Mouse (Mus musculus): ENCODE measurements at regions not wholly inside any gene's neighbourhood (a gene's known extent, or its start where the extent isn't known, plus 50 kb on each side); places are given as distances from the start of the nearest gene placed in this dataset.

DNA sequence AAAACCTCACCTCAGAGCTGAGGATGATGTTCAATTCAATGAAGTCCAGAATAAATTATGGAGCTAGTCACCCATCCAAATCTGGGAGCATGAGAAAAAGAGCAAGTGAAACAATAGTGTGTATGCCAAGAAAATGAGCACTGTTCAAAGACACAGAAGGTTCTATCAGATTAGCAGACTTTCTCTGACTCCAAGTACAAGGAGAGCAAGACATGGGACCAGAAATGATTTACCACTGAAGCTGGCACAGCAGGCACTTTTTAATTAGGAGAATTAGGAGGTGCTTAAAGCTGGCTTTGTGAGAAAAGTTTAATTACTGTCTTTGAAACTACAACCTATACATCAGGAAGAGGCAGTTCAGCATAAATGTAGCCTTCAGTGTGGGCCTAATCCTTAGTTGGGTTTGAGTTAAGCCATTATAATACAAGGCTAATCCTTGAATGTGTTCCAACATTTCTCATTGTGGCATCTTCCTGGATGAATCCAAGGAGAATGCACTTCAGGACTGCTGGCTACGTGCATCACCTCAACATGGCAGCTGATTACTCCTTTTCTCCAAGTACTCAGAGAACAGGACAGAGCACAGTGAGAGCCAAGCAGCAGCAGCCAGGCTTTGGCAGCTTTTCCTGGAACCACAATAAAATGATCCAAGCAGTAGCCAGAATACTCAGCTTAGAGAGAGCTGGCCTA is 517.2 kb upstream of the Rag2 start:
- 76% methylated on average over 1 of the region's 1 CpGs for WGBS
- H3K36me3 ChIP-seq (replicated peaks; ENCODE audit: control insufficient read depth, insufficient read depth, low read depth, low read length) = no peaks in the 10 kb centered on the region
- H3K4me3 ChIP-seq (ENCODE audit: low read depth, low read length) = no peak overlapping the region
- no peaks in the 10 kb centered on the region for H3K9me3 ChIP-seq (replicated peaks; ENCODE audit: control insufficient read depth, low read length)
- no peak for ATAC-seq (replicated peaks; ENCODE audit: insufficient number of reproducible peaks, low FRiP score, low TSS enrichment, low read depth)
- no peak for DNase-seq (ENCODE audit: low spot score)
- no peaks in the 10 kb centered on the region for H3K4me1 ChIP-seq (ENCODE audit: control insufficient read depth, insufficient read depth, low read length)
- no peaks in the 10 kb centered on the region for H3K27me3 ChIP-seq (ENCODE audit: control insufficient read depth, insufficient read depth, low read length)
- no peak overlapping the region for H3K4me2 ChIP-seq (ENCODE audit: low read depth, low read length)
- H3K27ac ChIP-seq (replicated peaks; ENCODE audit: low read depth, low read length) = no peak overlapping the region
- no peak overlapping the region for H3K9ac ChIP-seq (replicated peaks; ENCODE audit: low read length)

DNA sequence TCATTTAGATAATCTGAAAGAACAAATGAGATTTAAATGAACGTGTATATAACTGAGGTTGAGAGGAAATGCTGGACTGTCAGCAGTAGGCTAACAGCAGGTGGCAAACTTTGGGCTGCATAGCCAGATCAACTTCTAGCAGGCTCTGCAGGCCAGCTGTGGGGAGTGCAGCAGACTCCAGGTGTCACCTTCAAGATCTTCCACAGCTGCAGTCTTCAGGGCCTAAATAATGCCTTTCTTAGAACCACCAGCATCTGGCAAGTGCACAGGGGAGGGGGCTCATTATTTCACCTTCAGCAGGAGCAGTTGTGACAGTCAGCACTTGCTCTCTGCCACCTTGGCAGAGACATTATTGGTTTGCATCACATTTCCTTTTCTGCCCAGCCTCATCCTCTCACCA is 487.7 kb upstream of the Rag2 start:
- WGBS = 39% methylated on average over 1 of the region's 1 CpGs
- no peak for ATAC-seq (replicated peaks; ENCODE audit: insufficient number of reproducible peaks, low FRiP score, low TSS enrichment, low read depth)

DNA sequence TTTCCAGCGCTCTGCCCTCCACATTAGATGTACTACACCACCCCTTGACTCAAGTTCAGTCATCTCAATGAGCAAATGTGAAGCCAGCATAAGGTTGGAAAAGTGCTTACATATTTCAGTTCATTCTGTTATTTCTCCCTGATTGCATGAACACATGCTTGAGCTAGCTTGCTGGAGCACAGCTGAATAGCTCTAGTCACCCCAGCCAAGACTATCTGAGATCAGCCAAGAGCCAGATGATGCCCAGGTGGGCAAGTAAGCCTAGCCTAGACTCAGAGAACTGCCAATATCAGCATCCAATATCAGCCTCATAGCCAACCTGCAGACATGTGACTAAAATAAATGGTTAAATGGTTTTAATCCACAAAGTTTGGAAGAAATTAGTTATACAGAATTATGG is 484.6 kb upstream of the Rag2 start:
- no peaks in the 10 kb centered on the region for H3K36me3 ChIP-seq (replicated peaks; ENCODE audit: control insufficient read depth, insufficient read depth, low read depth, low read length)
- H3K4me1 ChIP-seq (ENCODE audit: control insufficient read depth, insufficient read depth, low read length) = no peaks in the 10 kb centered on the region
- H3K9ac ChIP-seq (replicated peaks; ENCODE audit: low read length) = no peak overlapping the region
- no peak overlapping the region for H3K4me2 ChIP-seq (ENCODE audit: low read depth, low read length)
- DNase-seq (ENCODE audit: low spot score) = no peak
- H3K4me3 ChIP-seq (ENCODE audit: low read depth, low read length) = no peak overlapping the region
- no peaks in the 10 kb centered on the region for H3K9me3 ChIP-seq (replicated peaks; ENCODE audit: control insufficient read depth, low read length)
- 88% methylated on average over 1 of the region's 1 CpGs for WGBS
- no peak for ATAC-seq (replicated peaks; ENCODE audit: insufficient number of reproducible peaks, low FRiP score, low TSS enrichment, low read depth)
- H3K27ac ChIP-seq (replicated peaks; ENCODE audit: low read depth, low read length) = no peak overlapping the region
- H3K27me3 ChIP-seq (ENCODE audit: control insufficient read depth, insufficient read depth, low read length) = no peaks in the 10 kb centered on the region

More for the DNA sequence above, 487.7 kb upstream of the Rag2 start:
- no peak overlapping the region for H3K4me2 ChIP-seq (ENCODE audit: low read depth, low read length)
- no peaks in the 10 kb centered on the region for H3K9me3 ChIP-seq (replicated peaks; ENCODE audit: control insufficient read depth, low read length)
- no peak overlapping the region for H3K9ac ChIP-seq (replicated peaks; ENCODE audit: low read length)
- H3K27me3 ChIP-seq (ENCODE audit: control insufficient read depth, insufficient read depth, low read length) = no peaks in the 10 kb centered on the region
- no peaks in the 10 kb centered on the region for H3K4me1 ChIP-seq (ENCODE audit: control insufficient read depth, insufficient read depth, low read length)
- DNase-seq (ENCODE audit: low spot score) = no peak
- no peak overlapping the region for H3K4me3 ChIP-seq (ENCODE audit: low read depth, low read length)
- no peaks in the 10 kb centered on the region for H3K36me3 ChIP-seq (replicated peaks; ENCODE audit: control insufficient read depth, insufficient read depth, low read depth, low read length)
- no peak overlapping the region for H3K27ac ChIP-seq (replicated peaks; ENCODE audit: low read depth, low read length)

- H3K4me2 ChIP-seq (ENCODE audit: low read depth, low read length) = no peak overlapping the region
- no peak for DNase-seq (ENCODE audit: low spot score)
- H3K36me3 ChIP-seq (replicated peaks; ENCODE audit: control insufficient read depth, insufficient read depth, low read depth, low read length) = no peaks in the 10 kb centered on the region
- H3K9me3 ChIP-seq (replicated peaks; ENCODE audit: control insufficient read depth, low read length) = no peaks in the 10 kb centered on the region
- no peaks in the 10 kb centered on the region for H3K27me3 ChIP-seq (ENCODE audit: control insufficient read depth, insufficient read depth, low read length)
- H3K4me3 ChIP-seq (ENCODE audit: low read depth, low read length) = no peak overlapping the region
- ATAC-seq (replicated peaks; ENCODE audit: insufficient number of reproducible peaks, low FRiP score, low TSS enrichment, low read depth) = no peak
- no peak overlapping the region for H3K9ac ChIP-seq (replicated peaks; ENCODE audit: low read length)
- 64% methylated on average over 5 of the region's 5 CpGs for WGBS
- no peaks in the 10 kb centered on the region for H3K4me1 ChIP-seq (ENCODE audit: control insufficient read depth, insufficient read depth, low read length)
- H3K27ac ChIP-seq (replicated peaks; ENCODE audit: low read depth, low read length) = no peak overlapping the region
Observed at GRCm38 (mm10) chr2:101156755-101157271, 467.7 kb upstream of the Rag2 start.

GRCm38 (mm10) chr2:101159276-101159675 is 465.2 kb upstream of the Rag2 start:
- Histone ChIP-seq H3K36me3 (replicated peaks; ENCODE audit: control insufficient read depth, insufficient read depth, low read depth, low read length) (no peaks in the 10 kb centered on the region), H3K4me2 (ENCODE audit: low read depth, low read length) (no peak overlapping the region), H3K9me3 (replicated peaks; ENCODE audit: control insufficient read depth, low read length) (no peaks in the 10 kb centered on the region), H3K9ac (replicated peaks; ENCODE audit: low read length) (no peak overlapping the region), H3K27me3 (ENCODE audit: control insufficient read depth, insufficient read depth, low read length) (no peaks in the 10 kb centered on the region), H3K27ac (replicated peaks; ENCODE audit: low read depth, low read length) (no peak overlapping the region), H3K4me1 (ENCODE audit: control insufficient read depth, insufficient read depth, low read length) (no peaks in the 10 kb centered on the region), H3K4me3 (ENCODE audit: low read depth, low read length) (no peak overlapping the region)
- 26% methylated on average over 4 of the region's 4 CpGs for WGBS
- ATAC-seq (replicated peaks; ENCODE audit: insufficient number of reproducible peaks, low FRiP score, low TSS enrichment, low read depth) (no peak), DNase-seq (ENCODE audit: low spot score) (peak; percentile 77)

GRCm38 (mm10) chr2:101165942-101166341 is 458.6 kb upstream of the Rag2 start:
- Histone ChIP-seq H3K9ac (replicated peaks; ENCODE audit: low read length) (no peak overlapping the region), H3K4me2 (ENCODE audit: low read depth, low read length) (no peak overlapping the region), H3K4me1 (ENCODE audit: control insufficient read depth, insufficient read depth, low read length) (no peaks in the 10 kb centered on the region), H3K4me3 (ENCODE audit: low read depth, low read length) (no peak overlapping the region), H3K27ac (replicated peaks; ENCODE audit: low read depth, low read length) (no peak overlapping the region), H3K9me3 (replicated peaks; ENCODE audit: control insufficient read depth, low read length) (no peaks in the 10 kb centered on the region), H3K27me3 (ENCODE audit: control insufficient read depth, insufficient read depth, low read length) (no peaks in the 10 kb centered on the region), H3K36me3 (replicated peaks; ENCODE audit: control insufficient read depth, insufficient read depth, low read depth, low read length) (no peaks in the 10 kb centered on the region)
- 66% methylated on average over 6 of the region's 6 CpGs for WGBS
- no peak for DNase-seq (ENCODE audit: low spot score)
- no peak for ATAC-seq (replicated peaks; ENCODE audit: insufficient number of reproducible peaks, low FRiP score, low TSS enrichment, low read depth)

- DNase-seq (ENCODE audit: low spot score) (peak; percentile 55), ATAC-seq (replicated peaks; ENCODE audit: insufficient number of reproducible peaks, low FRiP score, low TSS enrichment, low read depth) (peak; percentile 79)
- no peak overlapping the region for H3K9ac ChIP-seq (replicated peaks; ENCODE audit: low read length)
- H3K4me2 ChIP-seq (ENCODE audit: low read depth, low read length) = no peak overlapping the region
- WGBS = 41% methylated on average over 6 of the region's 6 CpGs
- no peaks in the 10 kb centered on the region for H3K27me3 ChIP-seq (ENCODE audit: control insufficient read depth, insufficient read depth, low read length)
- no peaks in the 10 kb centered on the region for H3K36me3 ChIP-seq (replicated peaks; ENCODE audit: control insufficient read depth, insufficient read depth, low read depth, low read length)
- H3K4me1 ChIP-seq (ENCODE audit: control insufficient read depth, insufficient read depth, low read length) = no peaks in the 10 kb centered on the region
- H3K4me3 ChIP-seq (ENCODE audit: low read depth, low read length) = no peak overlapping the region
- no peak overlapping the region for H3K27ac ChIP-seq (replicated peaks; ENCODE audit: low read depth, low read length)
- H3K9me3 ChIP-seq (replicated peaks; ENCODE audit: control insufficient read depth, low read length) = no peaks in the 10 kb centered on the region
Observed at GRCm38 (mm10) chr2:101172806-101173205, 451.7 kb upstream of the Rag2 start.

DNA sequence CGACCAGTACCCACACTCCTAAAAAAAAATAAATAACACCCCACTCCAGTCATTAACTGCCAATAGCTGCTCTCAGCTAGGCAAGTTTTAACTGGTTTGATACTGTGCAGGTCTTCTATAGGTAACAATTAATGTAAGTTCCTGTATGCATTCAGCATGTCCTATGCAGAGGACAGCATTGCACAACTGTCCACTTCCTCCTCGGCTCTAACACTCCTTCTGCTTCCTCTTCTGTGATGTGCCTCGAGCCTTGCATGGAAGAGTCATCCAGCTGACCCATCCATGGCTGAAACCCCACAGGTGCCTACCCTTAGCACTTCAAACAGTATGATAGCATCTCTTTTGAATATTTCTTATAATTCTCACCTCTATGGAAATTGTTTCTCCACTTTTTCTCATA is 449.4 kb upstream of the Rag2 start:
- no peaks in the 10 kb centered on the region for H3K36me3 ChIP-seq (replicated peaks; ENCODE audit: control insufficient read depth, insufficient read depth, low read depth, low read length)
- H3K27me3 ChIP-seq (ENCODE audit: control insufficient read depth, insufficient read depth, low read length) = no peaks in the 10 kb centered on the region
- H3K4me3 ChIP-seq (ENCODE audit: low read depth, low read length) = no peak overlapping the region
- no peak for ATAC-seq (replicated peaks; ENCODE audit: insufficient number of reproducible peaks, low FRiP score, low TSS enrichment, low read depth)
- WGBS = 79% methylated on average over 3 of the region's 3 CpGs
- no peaks in the 10 kb centered on the region for H3K9me3 ChIP-seq (replicated peaks; ENCODE audit: control insufficient read depth, low read length)
- no peaks in the 10 kb centered on the region for H3K4me1 ChIP-seq (ENCODE audit: control insufficient read depth, insufficient read depth, low read length)
- H3K9ac ChIP-seq (replicated peaks; ENCODE audit: low read length) = no peak overlapping the region
- DNase-seq (ENCODE audit: low spot score) = no peak
- no peak overlapping the region for H3K4me2 ChIP-seq (ENCODE audit: low read depth, low read length)
- no peak overlapping the region for H3K27ac ChIP-seq (replicated peaks; ENCODE audit: low read depth, low read length)

All from embryonic facial prominence, embryonic 11.5 days (tissue).